Mouse (Mus musculus) bone marrow, adult 2 months (tissue): ENCODE data around the gene Ncbp3. TPM values are rescaled to one million over a fixed set of nuclear protein-coding genes. Genes with fewer than 3 reads are reported as not detected.
"Not testable (repeated sequence)": the region's sequence is repeated elsewhere in the genome, so short reads cannot be mapped to it uniquely, and the experiment has no call there.

Experiments used
- H3K27ac ChIP-seq: fragments of 200-500 bp; 2 replicates; pipeline ENCODE4 v1.5.1; 2012; ENCODE audit warnings: low read depth, mild to moderate bottlenecking, control low read depth, inconsistent platforms, low read length; ENCODE audit not compliant: control insufficient read depth, poor library complexity, insufficient read depth
- H3K4me1 ChIP-seq: fragments of 200-500 bp; 2 replicates; pipeline ENCODE4 v1.6.1; 2011; ENCODE audit warnings: low read length; ENCODE audit not compliant: control insufficient read depth, insufficient read depth
- H3K4me3 ChIP-seq: fragments of 200-500 bp; replicated peaks from 2 replicates; pipeline ENCODE3; 2011; ENCODE audit warnings: mild to moderate bottlenecking, low read depth, low read length, control low read depth; ENCODE audit not compliant: control insufficient read depth
- CTCF ChIP-seq: fragments of 200-500 bp; IDR thresholded peaks from 2 replicates; pipeline ENCODE4 v1.5.1; 2011; ENCODE audit warnings: low read length, control low read depth; ENCODE audit not compliant: control insufficient read depth, insufficient read depth
- POLR2A ChIP-seq: fragments of 200-500 bp; IDR thresholded peaks from 2 replicates; pipeline ENCODE4 v1.6.1; 2011; ENCODE audit warnings: low read depth, mild to moderate bottlenecking, control low read depth, low read length, borderline replicate concordance; ENCODE audit not compliant: control insufficient read depth
- WGBS: fragments of 180-500 bp; shearing (Covaris S2); methylation state at CpG from one replicate; pipeline ENCODE4 v1.1.7; 2018; 5-methylcytosine and 5-hydroxymethylcytosine counted together
- polyA plus RNA-seq: library from polyadenylated mRNA; stranded (reverse); fragments of >200 nt; gene quantifications from 2 replicates; pipeline ENCODE4 v1.2.4, GENCODE M21; 2011; ENCODE audit warnings: low replicate concordance; ENCODE audit not compliant: missing spikeins, insufficient read depth, insufficient read length

Ncbp3 gene
- polyA plus RNA-seq, 1 experiment = 8.0 TPM

- 69% methylated on average over 14 of the region's 14 CpGs for whole genome bisulfite sequencing
- H3K27ac ChIP-seq = no peak overlapping the region
- TF ChIP-seq POLR2A = no peak
- no peak for TF ChIP-seq CTCF
- no peak overlapping the region for H3K4me3 ChIP-seq
- no peaks in the 10 kb centered on the region; the same call in 1 of the 2 replicates for H3K4me1 ChIP-seq
Measured at GRCm38 (mm10) chr11:73099976-73100750, 52.6 kb downstream of the Ncbp3 start.

DNA sequence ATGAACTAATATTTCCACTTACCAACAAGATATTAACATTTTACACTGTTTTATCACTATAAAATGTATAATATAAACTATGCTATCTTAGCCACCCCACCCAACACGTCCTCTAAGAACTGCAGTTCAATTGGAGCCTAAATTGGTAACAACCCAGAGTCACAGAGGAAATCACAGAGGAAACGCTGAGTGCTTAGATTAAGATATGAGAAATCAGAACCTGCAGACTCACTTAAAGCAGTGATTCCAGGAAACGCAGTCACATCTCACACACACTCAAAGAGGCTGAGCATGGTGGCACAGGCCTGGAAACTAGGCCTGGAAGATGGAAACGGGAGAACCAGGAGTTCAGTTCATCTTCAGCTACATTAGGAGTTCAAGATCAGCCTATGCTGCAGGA is 53.7 kb downstream of the Ncbp3 start:
- TF ChIP-seq POLR2A = no peak
- TF ChIP-seq CTCF = no peak
- Histone ChIP-seq H3K4me3 (no peak overlapping the region), H3K4me1 (no peaks in the 10 kb centered on the region; the same call in 1 of the 2 replicates), H3K27ac (no peak overlapping the region)
- 31% methylated on average over 4 of the region's 4 CpGs for WGBS

- Histone ChIP-seq H3K27ac (no peak overlapping the region), H3K4me3 (no peak overlapping the region), H3K4me1 (no peaks in the 10 kb centered on the region; the same call in 1 of the 2 replicates)
- 24% methylated on average over 3 of the region's 3 CpGs for WGBS
- TF ChIP-seq POLR2A (no peak), CTCF (no peak)
Measured at GRCm38 (mm10) chr11:73105246-73105645, 57.7 kb downstream of the Ncbp3 start.

DNA sequence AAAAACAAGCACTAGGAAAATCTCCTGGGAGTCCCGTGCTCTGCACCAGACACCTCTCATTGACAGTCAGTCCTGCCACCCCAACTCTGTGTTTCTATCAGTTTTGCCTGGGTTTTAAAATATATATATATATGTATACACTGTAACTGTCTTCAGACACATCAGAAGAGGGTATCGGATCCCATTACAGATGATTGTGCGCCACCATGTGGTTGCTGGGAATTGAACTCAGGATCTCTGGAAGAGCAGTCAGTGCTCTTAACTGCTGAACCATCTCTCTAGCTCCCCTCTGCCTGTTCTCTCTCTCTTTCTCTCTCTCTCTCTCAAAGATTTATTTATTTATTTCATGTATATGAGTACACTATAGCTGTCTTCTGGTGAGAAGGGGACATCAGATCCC is 59.8 kb downstream of the Ncbp3 start:
- not testable (repeated sequence) for H3K27ac ChIP-seq, H3K4me3 ChIP-seq, H3K4me1 ChIP-seq
- 39% methylated on average over 3 of the region's 3 CpGs for WGBS

DNA sequence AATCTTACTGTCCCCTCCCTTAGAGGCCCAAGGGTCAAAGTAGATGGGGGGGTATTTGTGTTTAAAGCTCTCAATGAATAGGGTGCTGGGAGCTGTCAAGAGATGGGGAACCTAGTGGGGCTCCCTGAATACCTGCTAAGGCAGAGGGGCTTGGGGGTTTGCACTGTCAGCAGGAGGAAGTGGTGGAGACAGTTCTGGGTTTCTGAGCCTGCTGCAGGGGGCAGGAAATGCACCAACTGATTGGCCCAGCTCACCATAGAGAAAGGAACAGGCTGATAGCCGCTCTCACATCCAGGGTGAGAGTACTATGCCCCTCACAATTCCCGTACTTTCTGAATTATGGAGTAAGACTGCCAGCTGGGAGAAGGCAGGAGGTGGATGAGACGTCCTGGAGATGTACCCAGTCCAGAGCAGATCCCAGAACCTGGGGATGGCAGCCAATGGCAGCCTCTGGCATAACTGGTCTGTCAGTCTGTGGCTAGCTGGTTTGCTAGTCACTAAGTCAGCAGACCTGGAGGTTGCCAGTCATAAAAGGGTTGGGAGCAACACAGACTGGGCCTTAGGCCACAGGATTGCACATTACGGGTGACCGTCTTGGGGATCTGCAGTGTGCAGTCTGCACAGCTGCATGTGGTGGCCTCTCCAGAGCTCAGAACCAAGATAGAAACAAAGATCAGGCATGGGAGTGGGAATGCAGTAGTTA is 60.8 kb downstream of the Ncbp3 start:
- H3K27ac ChIP-seq = no peak overlapping the region
- TF ChIP-seq CTCF = no peak
- no peak overlapping the region for H3K4me3 ChIP-seq
- H3K4me1 ChIP-seq = no peaks in the 10 kb centered on the region
- WGBS = 17% methylated on average over 5 of the region's 5 CpGs

DNA sequence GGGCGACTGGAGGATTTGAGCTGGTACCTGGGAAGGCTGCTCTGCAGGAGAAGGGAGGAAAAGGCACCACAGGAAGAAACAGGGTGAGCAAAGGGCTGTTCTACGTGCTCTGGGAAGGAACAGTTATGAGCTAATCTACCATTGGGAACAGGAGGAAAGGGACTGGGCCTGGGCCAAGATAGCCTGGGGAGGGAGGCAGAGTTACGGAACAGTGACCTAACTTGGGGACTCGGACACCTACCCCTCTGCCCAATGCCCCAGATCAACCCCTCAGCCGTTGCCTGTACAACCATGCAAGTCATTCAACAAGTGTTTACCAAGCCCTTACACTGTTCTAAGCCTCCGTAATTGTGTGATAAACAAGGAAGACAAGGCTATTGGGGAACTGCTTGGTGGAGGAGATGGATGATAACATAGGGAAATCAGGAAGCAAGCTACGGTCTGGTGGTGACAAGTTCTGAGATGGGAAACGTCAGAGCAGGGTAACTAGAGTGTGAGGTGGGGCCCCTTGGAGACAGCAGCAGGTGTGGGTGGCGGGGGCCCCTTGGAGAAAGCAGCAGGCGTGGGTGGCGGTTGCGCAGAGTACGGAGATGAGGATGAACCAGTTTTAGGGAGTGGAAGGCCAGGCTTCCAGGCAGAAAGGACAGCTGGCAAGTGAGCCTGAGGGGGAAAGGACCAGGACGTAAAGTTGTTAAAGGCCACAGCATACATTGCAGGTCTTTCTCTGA is 61.5 kb downstream of the Ncbp3 start:
- Histone ChIP-seq H3K27ac (no peak overlapping the region), H3K4me1 (no peaks in the 10 kb centered on the region), H3K4me3 (no peak overlapping the region)
- no peak for TF ChIP-seq CTCF
- no peak for TF ChIP-seq POLR2A
- 57% methylated on average over 14 of the region's 14 CpGs for WGBS

DNA sequence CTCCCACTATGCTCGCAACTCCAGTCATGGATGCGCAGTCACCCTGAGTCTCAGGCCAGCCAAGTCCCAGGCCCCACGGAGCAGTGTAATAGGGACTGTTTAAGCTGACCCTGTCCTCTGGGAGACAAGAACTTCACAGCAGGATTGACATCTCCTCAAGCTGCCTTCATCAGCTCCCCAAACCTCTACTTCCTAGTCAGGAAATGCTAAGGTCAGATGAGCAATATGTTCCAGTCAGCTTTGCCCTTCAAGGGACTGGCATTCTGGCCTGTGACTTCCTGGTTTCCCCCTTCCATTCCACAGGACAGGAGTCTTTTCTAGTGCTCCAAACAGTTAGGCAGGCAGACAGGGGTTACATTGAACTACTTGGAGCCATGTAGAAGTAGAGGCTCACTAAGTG is 62.4 kb downstream of the Ncbp3 start:
- Histone ChIP-seq H3K4me1 (no peaks in the 10 kb centered on the region), H3K4me3 (no peak overlapping the region), H3K27ac (no peak overlapping the region)
- 86% methylated on average over 3 of the region's 3 CpGs for WGBS
- no peak for TF ChIP-seq POLR2A
- no peak for TF ChIP-seq CTCF

DNA sequence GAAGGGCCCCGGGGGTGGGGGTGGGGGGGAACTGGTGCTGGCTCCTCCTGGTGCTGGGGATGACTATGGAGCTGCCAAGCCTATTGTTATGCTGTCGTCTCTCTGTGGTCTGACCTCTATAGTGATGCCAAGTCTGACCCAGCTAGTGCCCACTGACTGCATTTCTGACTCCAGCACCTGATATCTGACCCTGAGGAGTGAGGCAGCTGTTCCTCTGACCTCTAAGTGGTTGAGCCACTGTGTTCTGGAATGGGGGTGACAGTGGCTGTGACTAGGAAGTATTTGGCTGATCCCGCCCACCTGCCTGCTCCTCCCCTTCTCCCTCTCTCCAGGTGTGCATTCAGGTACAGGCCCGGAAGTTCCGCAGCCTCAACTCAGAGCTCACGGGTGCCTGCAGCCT is 63.8 kb downstream of the Ncbp3 start:
- TF ChIP-seq POLR2A (no peak), CTCF (no peak)
- H3K4me1 ChIP-seq = no peaks in the 10 kb centered on the region
- 85% methylated on average over 6 of the region's 6 CpGs for WGBS

GRCm38 (mm10) chr11:73126495-73126894 is 78.9 kb downstream of the Ncbp3 start:
- WGBS = 92% methylated on average over 6 of the region's 6 CpGs
- H3K4me1 ChIP-seq = no peaks in the 10 kb centered on the region

More for the DNA sequence above, 63.8 kb downstream of the Ncbp3 start:
- no peak overlapping the region for H3K4me3 ChIP-seq
- H3K27ac ChIP-seq = no peak overlapping the region

More at GRCm38 (mm10) chr11:73126495-73126894, 78.9 kb downstream of the Ncbp3 start:
- TF ChIP-seq POLR2A (no peak), CTCF (no peak)
- no peak overlapping the region for H3K27ac ChIP-seq
- H3K4me3 ChIP-seq = no peak overlapping the region
